Mouse (Mus musculus): Measurements from ENCODE around the gene H13. TPM values are rescaled to one million over a fixed set of nuclear protein-coding genes. Genes with fewer than 3 reads are reported as not detected.

Gene H13
- polyA plus RNA-seq, 1 experiment = 82.8 TPM

- TF ChIP-seq POLR2A (IDR thresholded peaks at IDR 0.05; ENCODE audit: low read depth, low read length) (no peak), CTCF (IDR thresholded peaks at IDR 0.05; ENCODE audit: extremely low read depth, insufficient read depth, insufficient read length, insufficient replicate concordance) (no peak)
- Histone ChIP-seq H3K4me3 (ENCODE audit: extremely low read depth, insufficient read depth, insufficient read length) (no peak overlapping the region), H3K36me3 (ENCODE audit: control insufficient read depth, insufficient read depth, low read length) (no peaks in the 10 kb centered on the region), H3K4me1 (ENCODE audit: control insufficient read depth, insufficient read depth, insufficient read length) (0 out of 2 replicates have a peak, but pooled peaks cover 7% of the 10 kb centered on the region), H3K27ac (ENCODE audit: insufficient read depth, low read length) (no peak overlapping the region), H3K27me3 (ENCODE audit: control insufficient read depth, insufficient read depth, low read length) (peaks cover 7% of the 10 kb centered on the region)
- no peak for DNase-seq (ENCODE audit: low read depth in 1 of 2, low spot score in 2 of 2)
- 4% methylated on average over 37 of the region's 37 CpGs for WGBS
These were observed 54.5 kb downstream of the H13 start for GRCm38 (mm10) chr2:152723651-152724331.

GRCm38 (mm10) chr2:152724332-152724723, 55.1 kb downstream of the H13 start:
- Histone ChIP-seq H3K27ac (ENCODE audit: insufficient read depth, low read length) (no peak overlapping the region), H3K4me3 (ENCODE audit: extremely low read depth, insufficient read depth, insufficient read length) (no peak overlapping the region)

GRCm38 (mm10) chr2:152725178-152725750, 56.0 kb downstream of the H13 start:
- peaks cover 7% of the 10 kb centered on the region for H3K27me3 ChIP-seq (ENCODE audit: control insufficient read depth, insufficient read depth, low read length)
- no peak for TF ChIP-seq POLR2A (IDR thresholded peaks at IDR 0.05; ENCODE audit: low read depth, low read length)
- TF ChIP-seq CTCF (IDR thresholded peaks at IDR 0.05; ENCODE audit: extremely low read depth, insufficient read depth, insufficient read length, insufficient replicate concordance) = no peak

More at GRCm38 (mm10) chr2:152724332-152724723, 55.1 kb downstream of the H13 start:
- WGBS = 91% methylated on average over 3 of the region's 3 CpGs
- 0 out of 2 replicates have a peak, but pooled peaks cover 7% of the 10 kb centered on the region for H3K4me1 ChIP-seq (ENCODE audit: control insufficient read depth, insufficient read depth, insufficient read length)
- H3K36me3 ChIP-seq (ENCODE audit: control insufficient read depth, insufficient read depth, low read length) = no peaks in the 10 kb centered on the region
- TF ChIP-seq POLR2A (IDR thresholded peaks at IDR 0.05; ENCODE audit: low read depth, low read length) (no peak), CTCF (IDR thresholded peaks at IDR 0.05; ENCODE audit: extremely low read depth, insufficient read depth, insufficient read length, insufficient replicate concordance) (no peak)
- peaks cover 7% of the 10 kb centered on the region for H3K27me3 ChIP-seq (ENCODE audit: control insufficient read depth, insufficient read depth, low read length)
- no peak for DNase-seq (ENCODE audit: low read depth in 1 of 2, low spot score in 2 of 2)

GRCm38 (mm10) chr2:152726213-152726612, 57.0 kb downstream of the H13 start:
- no peaks in the 10 kb centered on the region for H3K36me3 ChIP-seq (ENCODE audit: control insufficient read depth, insufficient read depth, low read length)
- H3K4me1 ChIP-seq (ENCODE audit: control insufficient read depth, insufficient read depth, insufficient read length) = 0 out of 2 replicates have a peak, but pooled peaks cover 7% of the 10 kb centered on the region
- TF ChIP-seq POLR2A (IDR thresholded peaks at IDR 0.05; ENCODE audit: low read depth, low read length) = no peak
- no peak for TF ChIP-seq CTCF (IDR thresholded peaks at IDR 0.05; ENCODE audit: extremely low read depth, insufficient read depth, insufficient read length, insufficient replicate concordance)
- no peak overlapping the region for H3K27ac ChIP-seq (ENCODE audit: insufficient read depth, low read length)
- no peak for DNase-seq (ENCODE audit: low read depth in 1 of 2, low spot score in 2 of 2)
- 92% methylated on average over 6 of the region's 6 CpGs for WGBS
- peaks cover 7% of the 10 kb centered on the region for H3K27me3 ChIP-seq (ENCODE audit: control insufficient read depth, insufficient read depth, low read length)
- H3K4me3 ChIP-seq (ENCODE audit: extremely low read depth, insufficient read depth, insufficient read length) = no peak overlapping the region

More at GRCm38 (mm10) chr2:152725178-152725750, 56.0 kb downstream of the H13 start:
- H3K4me1 ChIP-seq (ENCODE audit: control insufficient read depth, insufficient read depth, insufficient read length) = 0 out of 2 replicates have a peak, but pooled peaks cover 7% of the 10 kb centered on the region
- H3K36me3 ChIP-seq (ENCODE audit: control insufficient read depth, insufficient read depth, low read length) = no peaks in the 10 kb centered on the region
- WGBS = 87% methylated on average over 15 of the region's 15 CpGs
- no peak overlapping the region for H3K27ac ChIP-seq (ENCODE audit: insufficient read depth, low read length)
- H3K4me3 ChIP-seq (ENCODE audit: extremely low read depth, insufficient read depth, insufficient read length) = no peak overlapping the region
- no peak for DNase-seq (ENCODE audit: low read depth in 1 of 2, low spot score in 2 of 2)

- no peak for DNase-seq (ENCODE audit: low read depth in 1 of 2, low spot score in 2 of 2)
- Histone ChIP-seq H3K27ac (ENCODE audit: insufficient read depth, low read length) (no peak overlapping the region; the same call in 1 of the 2 replicates), H3K27me3 (ENCODE audit: control insufficient read depth, insufficient read depth, low read length) (peaks cover 7% of the 10 kb centered on the region), H3K36me3 (ENCODE audit: control insufficient read depth, insufficient read depth, low read length) (no peaks in the 10 kb centered on the region), H3K4me1 (ENCODE audit: control insufficient read depth, insufficient read depth, insufficient read length) (0 out of 2 replicates have a peak, but pooled peaks cover 7% of the 10 kb centered on the region), H3K4me3 (ENCODE audit: extremely low read depth, insufficient read depth, insufficient read length) (no peak overlapping the region)
- TF ChIP-seq POLR2A (IDR thresholded peaks at IDR 0.05; ENCODE audit: low read depth, low read length) (no peak), CTCF (IDR thresholded peaks at IDR 0.05; ENCODE audit: extremely low read depth, insufficient read depth, insufficient read length, insufficient replicate concordance) (no peak)
- WGBS = 55% methylated on average over 6 of the region's 6 CpGs
These were observed 57.6 kb downstream of the H13 start for GRCm38 (mm10) chr2:152726751-152727335.

GRCm38 (mm10) chr2:152727795-152728510, 58.7 kb downstream of the H13 start:
- TF ChIP-seq POLR2A (IDR thresholded peaks at IDR 0.05; ENCODE audit: low read depth, low read length) = no peak
- TF ChIP-seq CTCF (IDR thresholded peaks at IDR 0.05; ENCODE audit: extremely low read depth, insufficient read depth, insufficient read length, insufficient replicate concordance) = no peak
- Histone ChIP-seq H3K4me3 (ENCODE audit: extremely low read depth, insufficient read depth, insufficient read length) (no peak overlapping the region), H3K27me3 (ENCODE audit: control insufficient read depth, insufficient read depth, low read length) (peaks cover 7% of the 10 kb centered on the region), H3K27ac (ENCODE audit: insufficient read depth, low read length) (peak overlapping the region; percentile 25; the same call in 1 of the 2 replicates), H3K4me1 (ENCODE audit: control insufficient read depth, insufficient read depth, insufficient read length) (0 out of 2 replicates have a peak, but pooled peaks cover 7% of the 10 kb centered on the region), H3K36me3 (ENCODE audit: control insufficient read depth, insufficient read depth, low read length) (no peaks in the 10 kb centered on the region)
- 90% methylated on average over 14 of the region's 14 CpGs for WGBS
- DNase-seq (ENCODE audit: low read depth in 1 of 2, low spot score in 2 of 2) = no peak

Measured in spleen, adult 2 months (tissue).